Mouse (Mus musculus) layer of hippocampus, adult 2 months (tissue): Measurements from ENCODE around the gene Ankrd2. TPM values are rescaled to one million over a fixed set of nuclear protein-coding genes. Genes with fewer than 3 reads are reported as not detected.

Experiments used
- DNase-seq, 2 experiments: peaks; one replicate each; pipeline ENCODE4 v3.0.0; 2022; ENCODE audit warnings: low spot score in 2 of 2
- H3K27ac ChIP-seq: fragments of 200-600 bp; 2 replicates; pipeline ENCODE4 v1.8.1; 2022
- H3K4me3 ChIP-seq: fragments of 200-600 bp; 2 replicates; pipeline ENCODE4 v1.8.1; 2022; ENCODE audit warnings: mild to moderate bottlenecking
- CTCF ChIP-seq: fragments of 200-600 bp; conservative IDR thresholded peaks from 2 replicates; pipeline ENCODE4 v1.8.1; 2022; ENCODE audit warnings: antibody characterized with exemption, mild to moderate bottlenecking, moderate library complexity
- total RNA-seq, 2 experiments: library from RNA; stranded (reverse); gene quantifications; 2 replicates each; pipeline ENCODE4 v1.2.3; 2021

Ankrd2 gene
- total RNA-seq, 2 experiments from 2014 or later: not detected

DNA sequence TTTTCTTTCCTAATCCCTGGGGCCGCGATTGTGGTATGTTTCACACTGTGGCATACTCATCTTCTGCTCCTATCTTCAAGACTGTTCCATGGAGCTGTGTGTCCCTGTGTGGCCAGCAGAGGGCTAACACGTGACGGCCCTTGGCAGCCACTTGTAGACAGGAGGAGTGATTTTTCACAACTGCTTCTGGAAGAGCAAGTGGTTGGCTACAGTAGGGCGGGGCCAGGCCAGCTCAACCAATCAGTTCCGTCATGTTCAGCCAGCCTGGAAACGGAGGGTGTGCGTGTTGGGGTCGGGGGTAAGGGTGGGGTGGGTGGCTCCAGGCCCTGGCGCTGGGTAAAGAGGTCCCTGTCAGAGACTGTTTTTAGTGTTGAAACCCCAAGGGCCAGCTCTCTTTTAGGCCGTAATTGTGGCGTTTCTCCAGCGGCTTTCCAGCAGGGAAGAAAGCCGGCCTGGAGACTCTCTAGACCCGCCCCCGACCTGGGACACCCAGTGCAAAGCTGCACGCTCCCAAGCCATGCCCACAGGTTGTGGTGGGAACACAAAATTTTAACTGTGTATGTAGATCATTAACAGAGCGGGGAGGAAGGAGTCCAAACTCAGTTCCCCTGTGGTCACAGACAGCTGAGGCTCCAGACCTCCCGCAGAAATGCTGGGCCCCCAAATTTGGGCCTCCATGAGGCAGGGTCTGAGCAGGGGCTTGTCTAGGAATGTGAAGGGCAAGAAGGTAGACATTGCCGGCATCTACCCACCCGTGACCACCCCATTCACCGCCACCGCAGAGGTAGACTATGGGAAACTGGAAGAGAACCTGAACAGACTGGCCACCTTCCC is 9.7 kb downstream of the Ankrd2 start, which contains the start of gene Hoga1:
Hoga1 (plus strand) TSS at position 342 of the 834 bp plus-strand sequence.
- TF ChIP-seq CTCF: peak; percentile 76
- DNase-seq: peak; percentile 42 to 52
- Histone ChIP-seq H3K27ac (0 out of 2 replicates have a peak within 1 kb of the TSS, but pooled peaks have one; percentile 28), H3K4me3 (peak within 1 kb of the TSS; percentile 52)

DNA sequence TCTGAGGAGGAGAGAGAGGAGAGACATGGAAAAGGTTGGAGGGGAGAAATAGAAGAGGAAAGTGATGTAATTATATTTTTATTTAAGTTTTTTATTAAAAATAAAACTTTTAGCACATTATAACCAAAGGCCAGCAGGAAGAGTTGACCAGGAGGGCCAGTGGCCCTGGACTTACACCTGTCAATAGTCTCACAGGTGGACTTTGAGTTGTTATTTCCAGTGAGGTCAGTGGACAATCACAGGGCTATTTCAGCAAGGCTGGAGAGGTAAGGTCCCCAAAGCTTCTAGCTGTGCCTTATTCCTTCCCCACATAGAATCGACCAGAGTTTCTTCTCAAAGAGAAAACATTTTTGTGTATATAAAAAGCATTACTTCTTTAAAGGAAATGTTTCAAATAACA is 14.5 kb downstream of the Ankrd2 start:
- no peak for TF ChIP-seq CTCF
- no peak overlapping the region for H3K27ac ChIP-seq
- no peak for DNase-seq
- H3K4me3 ChIP-seq: no peak overlapping the region

DNA sequence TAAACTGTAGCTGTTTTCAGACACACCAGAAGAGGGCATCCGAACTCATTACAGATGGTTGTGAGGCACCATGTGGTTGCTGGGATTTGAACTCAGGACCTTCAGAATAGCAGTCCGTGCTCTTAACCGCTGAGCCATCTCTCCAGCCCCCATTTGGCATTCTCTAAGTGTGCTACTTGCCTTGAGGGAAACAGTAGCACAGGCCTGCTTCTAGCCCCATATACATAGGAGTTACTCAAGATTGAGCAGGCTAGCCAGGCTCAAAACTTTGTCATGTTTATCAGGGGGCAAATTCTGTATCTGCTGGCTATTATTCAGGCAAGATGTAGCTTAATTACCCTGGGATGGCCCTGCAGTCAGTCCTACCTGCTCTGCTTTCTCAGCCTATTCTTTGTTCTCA is 15.6 kb downstream of the Ankrd2 start:
- TF ChIP-seq CTCF: no peak
- no peak overlapping the region for H3K27ac ChIP-seq
- DNase-seq: no peak
- H3K4me3 ChIP-seq: no peak overlapping the region

DNA sequence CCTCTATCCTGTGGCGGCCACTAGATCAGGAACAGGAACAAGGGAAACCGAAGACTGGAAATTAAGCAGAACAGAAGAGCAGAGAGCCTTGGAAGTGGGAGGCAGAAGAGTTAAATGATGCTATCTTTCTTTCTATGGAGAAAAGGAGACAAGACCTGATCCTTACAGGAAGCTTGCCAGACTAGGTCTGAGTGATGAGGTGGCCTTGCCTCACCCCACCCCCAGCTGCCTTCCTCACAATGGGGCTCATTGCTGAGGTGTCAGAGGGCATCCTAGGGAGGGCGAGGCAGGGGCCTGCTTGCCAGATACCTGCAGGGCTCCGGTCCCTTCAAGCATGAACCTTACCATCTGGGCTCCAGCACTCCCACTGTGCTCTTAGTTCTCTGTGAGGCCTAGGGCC is 16.1 kb downstream of the Ankrd2 start, which contains the start of gene 4933411K16Rik:
4933411K16Rik (plus strand) TSS at position 301 of the 400 bp plus-strand sequence.
- TF ChIP-seq CTCF: no peak
- no peak within 1 kb of the TSS for H3K27ac ChIP-seq
- no peak for DNase-seq
- no peak within 1 kb of the TSS for H3K4me3 ChIP-seq

DNA sequence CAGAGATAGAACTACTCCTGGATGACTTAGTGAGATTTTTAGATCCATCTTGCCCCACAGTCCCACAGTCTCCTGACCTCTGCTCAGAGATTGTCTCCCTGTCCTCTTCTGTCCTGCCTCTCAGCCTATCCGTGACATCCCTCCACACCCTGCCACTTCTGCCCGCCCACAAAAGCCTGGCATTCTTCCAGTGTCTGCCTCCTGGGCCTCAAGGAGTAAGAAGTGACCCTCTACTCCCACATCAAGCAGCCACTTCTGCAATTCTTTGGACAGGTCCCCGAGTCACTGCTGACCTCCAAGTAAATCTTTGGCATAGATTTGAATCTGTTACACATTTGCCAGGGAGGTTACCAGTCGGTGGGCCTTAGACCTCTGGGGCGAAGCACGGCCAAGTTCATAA is 18.5 kb downstream of the Ankrd2 start:
- no peak for TF ChIP-seq CTCF
- DNase-seq: no peak
- Histone ChIP-seq H3K27ac (no peak overlapping the region), H3K4me3 (no peak overlapping the region)

DNA sequence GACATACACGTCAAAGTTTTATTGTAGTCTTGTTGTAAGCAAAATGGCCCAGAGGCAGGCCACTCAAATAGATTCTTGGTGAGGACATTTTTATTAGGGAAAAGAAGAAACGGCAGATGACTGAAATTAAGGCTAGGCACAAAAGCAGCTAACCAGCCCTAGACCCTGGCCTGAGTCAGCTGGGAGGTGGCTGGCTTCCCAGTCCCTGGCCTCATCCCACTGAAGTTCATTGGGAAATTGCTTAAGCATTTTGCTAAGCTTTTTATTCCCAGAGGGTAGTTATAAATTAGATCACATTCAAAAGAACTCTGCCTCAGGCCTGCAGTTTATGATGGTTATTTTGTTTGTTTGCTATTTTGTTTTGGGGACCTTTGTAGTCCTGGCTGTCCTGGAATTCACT is 20.1 kb downstream of the Ankrd2 start:
- no peak overlapping the region for H3K27ac ChIP-seq
- no peak overlapping the region for H3K4me3 ChIP-seq
- TF ChIP-seq CTCF: no peak
- no peak for DNase-seq

DNA sequence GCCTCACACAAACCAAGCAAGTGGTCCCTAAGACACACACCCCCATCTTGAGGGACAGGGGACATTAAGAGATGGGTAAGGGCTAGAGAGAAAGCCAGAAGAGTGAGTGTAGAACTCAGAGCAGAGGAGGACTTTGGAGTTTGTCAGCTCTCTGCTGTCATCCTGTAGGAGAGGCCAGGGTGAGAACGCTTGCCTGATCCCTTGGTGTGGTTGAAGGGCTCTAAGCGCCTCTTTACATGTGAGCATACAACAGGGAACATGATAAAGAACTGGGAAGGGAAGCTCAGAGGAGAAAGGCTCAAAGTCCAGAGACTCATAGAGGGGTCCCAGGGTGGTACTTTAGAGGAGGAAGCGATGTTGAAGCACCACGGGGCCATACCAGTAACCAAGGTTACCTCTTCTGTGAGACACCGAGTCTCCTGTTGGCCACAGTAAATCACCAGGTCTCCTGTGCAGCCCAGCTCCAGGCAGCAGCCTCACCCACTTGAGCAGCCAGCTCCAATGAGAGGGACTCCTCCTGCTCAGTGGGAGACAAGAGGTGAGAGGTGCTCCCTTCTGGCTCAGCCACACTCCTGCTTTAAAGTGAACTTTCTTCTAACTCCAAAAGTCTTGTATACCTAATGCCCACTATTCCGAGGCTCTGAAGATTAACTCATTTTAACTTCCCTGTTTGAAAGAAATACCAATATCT is 21.1 kb downstream of the Ankrd2 start:
- TF ChIP-seq CTCF: no peak

DNA sequence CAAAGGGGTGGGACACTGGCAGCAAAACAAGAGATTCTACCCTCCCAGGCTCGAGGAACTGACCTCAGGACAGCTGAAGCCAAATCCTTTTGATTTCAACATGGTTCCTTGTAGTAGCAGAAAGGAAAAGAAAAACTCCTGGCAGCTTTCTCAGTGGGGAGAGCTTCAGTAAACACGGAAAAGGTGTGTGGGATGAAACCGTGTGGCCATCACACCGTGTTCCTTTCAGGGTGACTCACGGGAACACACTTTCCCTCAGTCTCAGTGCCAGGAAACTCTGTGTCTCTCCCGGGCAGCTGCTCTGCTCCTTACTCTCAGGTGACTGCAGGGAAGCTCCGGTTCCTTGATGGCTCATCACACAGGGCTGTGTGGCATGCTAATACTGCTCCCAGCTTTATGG is 22.6 kb downstream of the Ankrd2 start:
- Histone ChIP-seq H3K27ac (no peak overlapping the region), H3K4me3 (no peak overlapping the region)
- DNase-seq: no peak
- TF ChIP-seq CTCF: no peak

More for the DNA sequence above, 21.1 kb downstream of the Ankrd2 start:
- DNase-seq: no peak
- Histone ChIP-seq H3K4me3 (no peak overlapping the region), H3K27ac (no peak overlapping the region)

DNA sequence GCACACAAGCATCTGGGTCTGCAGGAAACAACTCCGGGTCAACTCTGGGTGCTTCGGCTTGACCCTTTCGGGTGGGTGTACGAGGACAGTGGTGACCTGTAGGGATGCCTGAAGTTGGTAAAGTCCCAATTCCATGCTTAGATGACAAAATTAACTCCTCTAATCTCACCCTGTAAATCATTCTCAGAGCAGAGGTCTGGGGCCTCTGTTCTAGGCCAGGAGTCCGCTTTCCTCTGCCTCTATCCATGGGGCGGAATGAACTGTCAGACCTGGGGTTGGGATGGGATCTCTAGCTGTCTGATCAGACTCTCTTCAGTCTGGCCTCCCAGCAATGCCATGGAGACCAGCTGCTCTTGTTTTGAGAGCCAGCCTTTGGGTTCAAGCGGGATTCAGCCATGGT is 25.6 kb downstream of the Ankrd2 start:
- DNase-seq: no peak
- no peak overlapping the region for H3K4me3 ChIP-seq
- no peak overlapping the region for H3K27ac ChIP-seq
- no peak for TF ChIP-seq CTCF

DNA sequence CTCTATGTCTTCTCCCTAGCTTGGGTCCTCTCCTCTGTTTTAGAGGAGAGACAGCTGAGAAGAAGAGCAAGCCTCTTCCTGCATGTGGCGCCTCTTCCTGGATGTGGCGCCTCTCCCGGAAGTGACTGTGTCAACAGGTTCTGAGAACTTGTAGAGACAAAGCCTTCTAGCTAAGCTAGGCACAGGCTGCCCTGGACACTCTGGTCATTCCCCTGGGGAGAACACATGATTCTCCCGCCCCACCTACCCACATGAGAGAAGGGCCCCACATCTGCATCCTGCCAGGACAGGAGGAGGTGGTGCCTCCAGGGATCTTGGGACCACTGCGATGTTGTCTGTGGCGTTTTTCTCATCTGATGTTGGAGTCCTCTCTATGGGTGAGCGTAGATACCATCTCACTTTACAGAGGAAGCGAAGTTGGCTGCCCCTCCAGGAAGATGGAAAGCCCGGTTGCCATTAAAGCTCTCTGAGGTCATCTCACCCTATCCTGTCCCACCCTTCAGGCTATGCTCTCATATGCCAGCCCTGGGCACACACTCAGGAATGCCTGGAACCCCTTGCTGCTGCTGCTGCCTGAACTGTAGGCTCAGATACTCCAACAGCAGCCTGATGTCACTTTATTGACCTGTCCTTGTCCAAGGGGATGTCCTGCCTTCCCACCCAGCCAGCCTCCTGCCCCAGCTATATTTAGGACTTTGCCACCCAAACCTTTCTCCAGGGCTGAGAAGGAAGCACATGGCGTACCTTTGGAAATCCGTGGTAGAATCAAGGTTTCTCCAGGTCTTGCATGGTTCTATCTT is 32.8 kb downstream of the Ankrd2 start:
- H3K27ac ChIP-seq: no peak overlapping the region
- no peak for TF ChIP-seq CTCF
- no peak for DNase-seq
- no peak overlapping the region; the same call in 1 of the 2 replicates for H3K4me3 ChIP-seq

DNA sequence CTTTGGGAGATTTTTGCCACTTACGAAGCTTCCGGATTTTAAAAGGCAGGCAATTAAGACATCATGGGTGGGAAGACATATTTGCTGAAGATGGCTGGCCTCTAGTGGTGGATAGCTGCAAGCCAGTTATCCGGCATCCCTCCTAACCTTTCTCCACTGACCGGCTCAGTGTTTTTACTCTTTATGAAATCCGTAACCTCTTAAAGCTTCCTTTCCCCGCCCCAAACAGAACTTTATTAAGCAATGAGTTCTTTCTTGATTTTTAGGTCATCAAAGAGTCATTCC is 33.4 kb downstream of the Ankrd2 start:
- no peak for DNase-seq
- Histone ChIP-seq H3K27ac (no peak overlapping the region), H3K4me3 (no peak overlapping the region; the same call in 1 of the 2 replicates)
- peak; percentile 87 for TF ChIP-seq CTCF

DNA sequence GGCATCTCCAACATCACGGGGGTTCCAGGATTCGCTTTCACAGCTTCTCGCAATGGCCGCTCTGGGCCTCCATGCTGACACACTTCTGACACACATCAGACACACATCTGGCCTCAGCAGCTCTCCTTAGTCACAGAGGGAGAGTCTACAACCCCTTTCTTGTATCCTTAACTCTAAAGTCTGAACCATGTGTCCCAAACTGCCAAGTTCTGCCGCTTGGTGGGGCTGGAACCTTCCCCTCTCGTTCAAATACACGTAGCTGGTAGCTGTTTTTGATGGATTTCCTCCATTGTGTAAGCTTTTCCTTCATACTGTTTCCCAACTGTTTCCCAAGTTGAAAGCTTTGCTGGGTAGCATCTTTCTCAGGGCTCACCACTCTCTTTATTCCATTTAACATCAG is 35.4 kb downstream of the Ankrd2 start:
- TF ChIP-seq CTCF: peak; percentile 68
- peak in 1 of 2 experiments; percentile 31 for DNase-seq
- H3K4me3 ChIP-seq: no peak overlapping the region
- no peak overlapping the region for H3K27ac ChIP-seq
